ENCODE assay signal across 12 mouse cellular contexts in genomic region chr4:134165024-134165423, GRCm38 (mm10). TPM values are rescaled to one million over a fixed set of nuclear protein-coding genes. Genes with fewer than 3 reads are reported as not detected.
A peak's percentile ranks its signal among the peaks of the same experiment; 100 is the strongest.
DNase-seq lines count a peak whose midpoint lies in the region; ATAC-seq and TF ChIP-seq lines count a peak whose summit lies in the region.
"Had no signal": no experiment of that assay in that cellular context is flagged by ENCODE, and none has a peak within 500 bp of the region (broad histone marks: within the 10 kb centered on the region; RNA-seq: fewer than 3 reads in every experiment).

No protein-coding gene starts in this region.

- WGBS in heart, embryonic 11.5 days (ENCODE audit: insufficient replicate concordance) = 32% methylated on average over 6 of the region's 6 CpGs
- WGBS in embryonic facial prominence, embryonic 14.5 days = 48% methylated on average over 6 of the region's 6 CpGs
- WGBS in liver, embryonic 14.5 days (ENCODE audit: insufficient replicate concordance) = 23% methylated on average over 6 of the region's 6 CpGs
- WGBS in hindbrain, postnatal 0 days = 82% methylated on average over 6 of the region's 6 CpGs

- no peak for DNase-seq in heart, postnatal 36 days
- peak; percentile 55 for DNase-seq in 416B (ENCODE audit: low read depth)
- peak; percentile 54 for DNase-seq in embryonic facial prominence, embryonic 14.5 days (ENCODE audit: low spot score)
- peak in 2 of 3 experiments; percentile 23 to 30 for DNase-seq in liver, embryonic 14.5 days (ENCODE audit: low read depth in 3 of 3, low spot score in 3 of 3)
- no peak for DNase-seq in layer of hippocampus, adult 2 months (ENCODE audit: low spot score in 2 of 2)
- no peak for DNase-seq in hindbrain, postnatal 0 days (ENCODE audit: low spot score)
- no peak for DNase-seq in left cerebral cortex, adult 18-20 months (ENCODE audit: low spot score in 2 of 2)
- DNase-seq: kidney, adult 11 months had no signal

- H3K9ac ChIP-seq in heart, embryonic 11.5 days (ENCODE audit: low read depth, low read length) = no peak overlapping the region
- no peak overlapping the region for H3K9ac ChIP-seq in embryonic facial prominence, embryonic 14.5 days (ENCODE audit: low read depth, low read length)
- H3K9ac ChIP-seq in liver, embryonic 14.5 days (replicated peaks) = peak overlapping the region; percentile 29; the same call in 1 of the 2 replicates
- no peak overlapping the region for H3K9ac ChIP-seq in hindbrain, postnatal 0 days (replicated peaks; ENCODE audit: low read length)
- H3K9ac ChIP-seq: midbrain, embryonic 12.5 days had no signal

- H3K9me3 ChIP-seq in heart, embryonic 11.5 days (replicated peaks; ENCODE audit: control insufficient read depth, low read length) = no peaks in the 10 kb centered on the region
- no peaks in the 10 kb centered on the region for H3K9me3 ChIP-seq in embryonic facial prominence, embryonic 14.5 days (ENCODE audit: control insufficient read depth, low read length)
- no peaks in the 10 kb centered on the region for H3K9me3 ChIP-seq in liver, embryonic 14.5 days (ENCODE audit: control insufficient read depth, low read length)
- no peaks in the 10 kb centered on the region for H3K9me3 ChIP-seq in hindbrain, postnatal 0 days (ENCODE audit: low read length)
- H3K9me3 ChIP-seq: midbrain, embryonic 12.5 days had no signal

- H3K27me3 ChIP-seq in heart, embryonic 11.5 days (ENCODE audit: control insufficient read depth, insufficient read depth, low read length) = no peaks in the 10 kb centered on the region
- H3K27me3 ChIP-seq in embryonic facial prominence, embryonic 14.5 days (replicated peaks; ENCODE audit: control insufficient read depth, insufficient read depth, low read length) = no peaks in the 10 kb centered on the region
- H3K27me3 ChIP-seq in liver, embryonic 14.5 days (ENCODE audit: control insufficient read depth, insufficient read depth, low read length) = no peaks in the 10 kb centered on the region
- no peaks in the 10 kb centered on the region for H3K27me3 ChIP-seq in hindbrain, postnatal 0 days (ENCODE audit: insufficient read depth, low read length)
- H3K27me3 ChIP-seq: midbrain, embryonic 12.5 days had no signal

- intact Hi-C loops in heart, postnatal 36 days (cut with DNase I) = no loop called here

- no peak for ATAC-seq in heart, embryonic 11.5 days (replicated peaks; ENCODE audit: insufficient number of reproducible peaks, low FRiP score, low TSS enrichment)
- ATAC-seq in embryonic facial prominence, embryonic 14.5 days (ENCODE audit: low read depth) = peak; percentile 57; the same call in 1 of the 2 replicates
- peak; percentile 64; the same call in 1 of the 2 replicates for ATAC-seq in liver, embryonic 14.5 days (ENCODE audit: insufficient read depth)
- ATAC-seq in hindbrain, postnatal 0 days = no peak

- peaks cover 12% of the 10 kb centered on the region for H3K4me1 ChIP-seq in heart, embryonic 11.5 days (ENCODE audit: control insufficient read depth, insufficient read depth, low read length)
- H3K4me1 ChIP-seq in embryonic facial prominence, embryonic 14.5 days (ENCODE audit: control insufficient read depth, insufficient read depth, low read length) = no peaks in the 10 kb centered on the region
- H3K4me1 ChIP-seq in liver, embryonic 14.5 days (replicated peaks; ENCODE audit: control insufficient read depth in 2 of 2, insufficient read depth in 2 of 2, low read length in 1 of 2) = peaks cover 16% of the 10 kb centered on the region in 2 experiments
- no peaks in the 10 kb centered on the region for H3K4me1 ChIP-seq in hindbrain, postnatal 0 days (ENCODE audit: insufficient read depth, low read length)
- H3K4me1 ChIP-seq: midbrain, embryonic 12.5 days had no signal

- peak overlapping the region; percentile 15; the same call in 1 of the 2 replicates for H3K4me2 ChIP-seq in heart, embryonic 11.5 days
- no peak overlapping the region for H3K4me2 ChIP-seq in embryonic facial prominence, embryonic 14.5 days (ENCODE audit: low read depth, low read length)
- peak overlapping the region; percentile 44 for H3K4me2 ChIP-seq in liver, embryonic 14.5 days (ENCODE audit: low read depth)
- H3K4me2 ChIP-seq in hindbrain, postnatal 0 days (ENCODE audit: low read depth, low read length) = no peak overlapping the region
- H3K4me2 ChIP-seq: midbrain, embryonic 12.5 days had no signal

- H3K4me3 ChIP-seq in heart, embryonic 11.5 days (ENCODE audit: low read depth, low read length) = no peak overlapping the region
- no peak overlapping the region for H3K4me3 ChIP-seq in embryonic facial prominence, embryonic 14.5 days (ENCODE audit: low read depth, low read length)
- H3K4me3 ChIP-seq in liver, embryonic 14.5 days (ENCODE audit: insufficient read depth in 1 of 2, low read depth in 2 of 2, low read length in 2 of 2) = no peak overlapping the region; a peak in 1 of 4 replicates
- H3K4me3 ChIP-seq in layer of hippocampus, adult 2 months = no peak overlapping the region
- no peak overlapping the region for H3K4me3 ChIP-seq in hindbrain, postnatal 0 days (ENCODE audit: low read length)
- H3K4me3 ChIP-seq: midbrain, embryonic 12.5 days had no signal

- no peak for TF ChIP-seq CTCF in liver, embryonic 14.5 days (IDR thresholded peaks at IDR 0.05; ENCODE audit: low read depth)
- no peak for TF ChIP-seq CTCF in layer of hippocampus, adult 2 months (conservative IDR thresholded peaks at IDR 0.05)
- TF ChIP-seq CTCF in hindbrain, postnatal 0 days (IDR thresholded peaks at IDR 0.05; ENCODE audit: low read depth) = no peak

- peak overlapping the region; percentile 66 for H3K27ac ChIP-seq in heart, embryonic 11.5 days (ENCODE audit: low read depth, low read length)
- H3K27ac ChIP-seq in embryonic facial prominence, embryonic 14.5 days (replicated peaks; ENCODE audit: low read depth, low read length) = no peak overlapping the region
- H3K27ac ChIP-seq in liver, embryonic 14.5 days = peak overlapping the region; percentile 60
- no peak overlapping the region for H3K27ac ChIP-seq in layer of hippocampus, adult 2 months
- no peak overlapping the region for H3K27ac ChIP-seq in hindbrain, postnatal 0 days
- H3K27ac ChIP-seq: midbrain, embryonic 12.5 days had no signal

- H3K36me3 ChIP-seq in heart, embryonic 11.5 days (ENCODE audit: control insufficient read depth, insufficient read depth, low read length) = no peaks in the 10 kb centered on the region; the same call in 1 of the 2 replicates
- H3K36me3 ChIP-seq in embryonic facial prominence, embryonic 14.5 days (ENCODE audit: control insufficient read depth, insufficient read depth, low read length) = peaks cover 6% of the 10 kb centered on the region
- H3K36me3 ChIP-seq in liver, embryonic 14.5 days (replicated peaks; ENCODE audit: control insufficient read depth, insufficient read depth, low read depth) = peaks cover 9% of the 10 kb centered on the region; the same call in 1 of the 2 replicates
- no peaks in the 10 kb centered on the region; the same call in 1 of the 2 replicates for H3K36me3 ChIP-seq in hindbrain, postnatal 0 days (ENCODE audit: insufficient read depth, low read length)

- no peak for TF ChIP-seq EP300 in liver, embryonic 14.5 days (IDR thresholded peaks at IDR 0.05; ENCODE audit: low read depth)

RNA-seq across cellular contexts. Expression of gene Cep85, which starts 21.9 kb away (rescaled TPM):
- 23.1 and 27.9 TPM in 2 replicates for polyA plus RNA-seq in heart, embryonic 11.5 days (2014; fragmentation: Nextera tagmentation; extraction: Ambion mirVana)
- total RNA-seq in heart, postnatal 36 days (2021) = 10 to 100 TPM; 49.1 to 50.9 TPM
- 40.2 and 46.2 TPM in 2 replicates for polyA plus RNA-seq in embryonic facial prominence, embryonic 14.5 days (2014; fragmentation: Nextera tagmentation; extraction: Ambion mirVana)
- polyA plus RNA-seq in liver, embryonic 14.5 days (2012; rRNA removed) = 14.2 and 16.9 TPM in 2 replicates
- 30.2 and 35.2 TPM in 2 replicates for polyA plus RNA-seq in liver, embryonic 14.5 days (2014; fragmentation: Nextera tagmentation; extraction: Ambion mirVana)
- 10 to 100 TPM; 14.3 to 17.2 TPM for total RNA-seq in layer of hippocampus, adult 2 months (2021)
- 12.9 and 19.6 TPM in 2 replicates for total RNA-seq in hindbrain, postnatal 0 days (2014; rRNA removed)
- polyA plus RNA-seq in hindbrain, postnatal 0 days (2015; fragmentation: Nextera tagmentation; extraction: Ambion mirVana) = 16.2 and 17.8 TPM in 2 replicates
- 10 to 100 TPM; 17.1 to 17.6 TPM for total RNA-seq in left cerebral cortex, adult 18-20 months (2021)

RNA-seq across cellular contexts. Expression of gene Sh3bgrl3, which starts 36.4 kb away (rescaled TPM):
- polyA plus RNA-seq in heart, embryonic 11.5 days (2014; fragmentation: Nextera tagmentation; extraction: Ambion mirVana) = 179 and 220 TPM in 2 replicates
- 10 to 100 TPM; 36.4 to 39.9 TPM for total RNA-seq in heart, postnatal 36 days (2021)
- 445 and 477 TPM in 2 replicates for polyA plus RNA-seq in embryonic facial prominence, embryonic 14.5 days (2014; fragmentation: Nextera tagmentation; extraction: Ambion mirVana)
- polyA plus RNA-seq in liver, embryonic 14.5 days (2012; rRNA removed) = 70.8 and 79.9 TPM in 2 replicates
- polyA plus RNA-seq in liver, embryonic 14.5 days (2014; fragmentation: Nextera tagmentation; extraction: Ambion mirVana) = 142 and 153 TPM in 2 replicates
- total RNA-seq in layer of hippocampus, adult 2 months (2021) = 100 to 1,000 TPM; 257 to 267 TPM
- total RNA-seq in hindbrain, postnatal 0 days (2014; rRNA removed) = 220 and 259 TPM in 2 replicates
- 553 and 564 TPM in 2 replicates for polyA plus RNA-seq in hindbrain, postnatal 0 days (2015; fragmentation: Nextera tagmentation; extraction: Ambion mirVana)
- 100 to 1,000 TPM; 200 to 222 TPM for total RNA-seq in left cerebral cortex, adult 18-20 months (2021)

RNA-seq across cellular contexts. Expression of gene Gm7534, which starts 37.8 kb away (rescaled TPM):
- polyA plus RNA-seq in heart, embryonic 11.5 days (2014; fragmentation: Nextera tagmentation; extraction: Ambion mirVana) = not detected in 2 replicates
- not detected for total RNA-seq in heart, postnatal 36 days (2021)
- polyA plus RNA-seq in embryonic facial prominence, embryonic 14.5 days (2014; fragmentation: Nextera tagmentation; extraction: Ambion mirVana) = 0.35 TPM in 1 of 2 replicates, not detected in the other
- polyA plus RNA-seq in liver, embryonic 14.5 days (2012; rRNA removed) = not detected in 2 replicates
- polyA plus RNA-seq in liver, embryonic 14.5 days (2014; fragmentation: Nextera tagmentation; extraction: Ambion mirVana) = not detected in 2 replicates
- not detected for total RNA-seq in layer of hippocampus, adult 2 months (2021)
- total RNA-seq in hindbrain, postnatal 0 days (2014; rRNA removed) = not detected in 2 replicates
- polyA plus RNA-seq in hindbrain, postnatal 0 days (2015; fragmentation: Nextera tagmentation; extraction: Ambion mirVana) = not detected in 2 replicates
- total RNA-seq in left cerebral cortex, adult 18-20 months (2021) = not detected
- polyA plus RNA-seq: frontal cortex, adult 2 months; limb, embryonic 11.5 days; midbrain, embryonic 12.5 days had no signal

Comparison
In these comparisons a context has a peak if more than half of its experiments do, and no peak if none do; other contexts are left out.
1. ATAC-seq: peak in embryonic facial prominence, embryonic 14.5 days (single experiment) and liver, embryonic 14.5 days (single experiment); none in heart, embryonic 11.5 days (single experiment) and hindbrain, postnatal 0 days (single experiment).
2. H3K27ac ChIP-seq: peak in heart, embryonic 11.5 days (single experiment) and liver, embryonic 14.5 days (single experiment); none in embryonic facial prominence, embryonic 14.5 days (single experiment), layer of hippocampus, adult 2 months (single experiment) and hindbrain, postnatal 0 days (single experiment).
3. H3K4me2 ChIP-seq: peak in heart, embryonic 11.5 days (single experiment) and liver, embryonic 14.5 days (single experiment); none in embryonic facial prominence, embryonic 14.5 days (single experiment) and hindbrain, postnatal 0 days (single experiment).
4. DNase-seq: peak in 416B (single experiment), embryonic facial prominence, embryonic 14.5 days (single experiment) and liver, embryonic 14.5 days (2 of 3); none in heart, postnatal 36 days (0 of 2), layer of hippocampus, adult 2 months (0 of 2), hindbrain, postnatal 0 days (single experiment) and left cerebral cortex, adult 18-20 months (0 of 2).